Mouse (Mus musculus): ENCODE data around the gene Gm12184. TPM values are rescaled to one million over a fixed set of nuclear protein-coding genes. Genes with fewer than 3 reads are reported as not detected.

Gm12184 gene
- polyA plus RNA-seq, 1 experiment from 2014 or later: 3.4 TPM

DNA sequence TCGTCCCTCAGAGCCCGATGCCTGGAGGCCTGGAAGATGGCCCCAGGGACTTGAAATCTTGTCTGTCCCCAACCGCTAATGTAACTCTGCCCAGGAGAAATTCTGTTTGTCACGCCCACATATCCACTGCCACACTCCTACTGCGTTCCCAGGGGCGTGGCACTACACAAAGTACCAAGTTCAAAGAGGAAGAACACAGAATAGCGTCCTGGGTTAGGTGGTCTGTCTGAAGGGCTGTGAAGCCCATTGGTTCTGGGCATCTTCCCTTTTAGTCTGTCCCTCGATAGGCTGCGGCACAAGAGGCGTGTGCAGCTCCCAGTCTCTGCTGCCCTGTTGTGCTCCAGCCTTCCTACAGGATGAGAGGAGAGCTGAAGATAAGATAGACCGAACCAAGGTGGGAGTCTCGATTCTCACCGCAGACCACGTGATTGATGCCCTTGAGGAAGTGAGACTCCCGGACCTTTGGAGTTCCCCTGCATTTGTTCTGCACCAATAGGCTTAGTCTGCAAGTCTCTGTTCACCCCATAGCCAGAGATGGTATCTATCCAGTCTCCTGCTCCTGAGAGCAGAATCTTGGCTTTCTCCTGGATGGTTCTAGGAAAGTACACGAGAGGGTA is 11.8 kb upstream of the Gm12184 start:
- CTCF ChIA-PET: interaction anchor here (1.2 to 3.2 kb wide), 4 partner anchors 16 to 49 kb away, joined by 3 to 14 read pairs (median 6); partner anchors contain the start of gene Trim41
- ATAC-seq (peak; percentile 60), DNase-seq (ENCODE audit: low read depth, low spot score) (no peak)
- POLR2A ChIA-PET: interaction anchor here (1.0 to 1.3 kb wide), 2 partner anchors 10 to 20 kb away, joined by 3 to 5 read pairs; no protein-coding TSS in a partner anchor
- no peak for TF ChIP-seq CTCF (IDR thresholded peaks at IDR 0.05)
- in situ Hi-C loops (cut with MboI; ENCODE audit: low pct_unique_long_range_greater_than_20kb): loop anchor here (25.0 kb wide), 1 partner anchor 1549 kb away; the partner anchor contains the start of gene Hnrnph1
- no peaks in the 10 kb centered on the region for H3K27me3 ChIP-seq

DNA sequence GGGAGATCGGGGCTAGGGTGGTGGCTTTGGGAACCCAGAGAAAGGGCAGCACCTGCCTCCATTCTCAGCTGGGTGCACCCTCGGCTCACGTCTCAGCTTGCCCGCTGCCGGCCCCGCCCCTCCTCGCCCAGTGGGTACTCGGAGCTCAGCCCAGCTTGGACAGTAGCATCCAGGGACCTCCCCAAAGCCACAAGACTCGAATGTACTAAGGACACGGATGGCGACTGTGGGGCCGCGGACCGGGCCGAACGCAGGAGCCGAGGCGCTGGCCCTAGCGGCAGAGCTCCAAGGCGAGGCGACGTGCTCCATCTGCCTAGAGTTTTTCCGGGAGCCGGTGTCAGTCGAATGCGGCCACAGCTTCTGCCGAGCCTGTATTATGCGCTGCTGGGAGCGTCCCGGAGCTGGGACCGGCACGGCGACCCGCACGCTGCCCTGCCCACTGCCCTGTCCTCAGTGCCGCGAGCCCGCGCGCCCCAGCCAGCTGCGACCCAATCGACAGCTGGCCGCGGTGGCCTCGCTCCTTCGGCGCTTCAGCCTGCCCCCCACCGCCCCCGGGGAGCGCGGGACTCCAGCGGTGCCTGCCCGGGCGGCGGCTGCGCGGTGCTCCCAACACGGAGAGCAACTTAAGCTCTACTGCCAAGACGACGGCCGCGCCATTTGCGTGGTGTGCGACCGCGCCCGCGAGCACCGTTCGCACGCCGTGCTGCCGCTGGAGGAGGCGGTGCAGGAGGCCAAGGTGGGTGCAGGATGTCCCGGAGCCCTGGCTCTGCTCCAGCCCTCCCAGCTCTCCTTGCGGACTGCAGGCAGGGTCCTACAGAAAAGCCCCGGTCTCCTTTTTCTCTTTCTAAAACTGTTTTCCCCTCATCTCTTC is 11.1 kb upstream of the Gm12184 start:
- TF ChIP-seq CTCF (IDR thresholded peaks at IDR 0.05): no peak
- ChIA-PET CTCF (interaction anchor here (1.2 to 3.2 kb wide), 5 partner anchors 14 to 48 kb away, joined by 3 to 14 read pairs (median 5); partner anchors contain the start of gene Trim41), POLR2A (interaction anchor here (1.0 to 1.4 kb wide), 3 partner anchors 10 to 20 kb away, joined by 3 to 5 read pairs (median 5); no protein-coding TSS in a partner anchor)
- no peaks in the 10 kb centered on the region for H3K27me3 ChIP-seq
- in situ Hi-C loops (cut with MboI; ENCODE audit: low pct_unique_long_range_greater_than_20kb): loop anchor here (25.0 kb wide), 1 partner anchor 1550 kb away; the partner anchor contains the start of gene Hnrnph1
- ATAC-seq (peak; percentile 67), DNase-seq (ENCODE audit: low read depth, low spot score) (no peak)

DNA sequence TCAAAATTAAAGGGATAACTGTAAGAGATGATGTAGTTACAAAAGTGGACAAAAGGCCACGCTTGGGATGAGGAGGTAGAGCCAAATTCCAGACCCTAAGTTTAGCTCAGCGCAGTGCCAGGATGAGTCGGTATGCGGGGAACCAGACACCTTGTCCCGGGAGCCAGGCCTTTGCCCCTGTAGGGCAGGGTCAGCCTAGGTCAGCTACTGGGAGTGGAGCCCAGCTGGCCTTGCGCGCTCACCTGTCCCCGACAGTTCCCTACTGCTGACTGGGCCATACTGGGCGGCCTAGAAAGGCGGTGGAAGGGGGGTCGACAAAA is 10.5 kb upstream of the Gm12184 start:
- ChIA-PET POLR2A (interaction anchor here (1.0 to 1.4 kb wide), 3 partner anchors 11 to 19 kb away, joined by 3 to 5 read pairs (median 5); no protein-coding TSS in a partner anchor), CTCF (interaction anchor here (1.3 to 3.2 kb wide), 3 partner anchors 15 to 22 kb away, joined by 5 to 14 read pairs (median 6); no protein-coding TSS in a partner anchor)
- TF ChIP-seq CTCF (IDR thresholded peaks at IDR 0.05): no peak
- DNase-seq (ENCODE audit: low read depth, low spot score) (no peak), ATAC-seq (no peak)
- in situ Hi-C loops (cut with MboI; ENCODE audit: low pct_unique_long_range_greater_than_20kb): loop anchor here (25.0 kb wide), 1 partner anchor 1550 kb away; the partner anchor contains the start of gene Hnrnph1
- no peaks in the 10 kb centered on the region for H3K27me3 ChIP-seq

DNA sequence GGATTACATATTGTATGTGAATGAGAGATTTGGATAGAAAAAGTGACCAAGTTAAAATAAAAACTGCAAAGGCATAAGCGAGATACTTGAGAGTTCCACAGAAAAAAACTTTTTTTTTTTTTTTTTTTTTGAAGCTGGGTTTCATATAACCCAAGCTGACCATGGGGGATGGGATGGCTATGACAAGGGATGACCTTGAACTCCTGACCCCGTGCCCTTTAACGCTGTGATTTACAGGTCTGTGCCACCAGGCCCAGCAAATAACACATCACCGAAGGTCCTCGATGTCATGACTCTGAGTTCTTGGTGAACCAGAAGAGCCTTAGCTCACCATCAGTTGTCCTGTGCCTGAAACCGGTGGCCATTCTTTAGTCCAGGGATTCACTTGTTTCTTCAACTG is 9.5 kb upstream of the Gm12184 start:
- no peak for ATAC-seq
- ChIA-PET POLR2A (no interaction called here), CTCF (interaction anchor here (3.2 kb wide), 1 partner anchor 19 kb away, joined by 14 read pairs; no protein-coding TSS in a partner anchor)
- no peaks in the 10 kb centered on the region for H3K27me3 ChIP-seq
- no peak for TF ChIP-seq CTCF (IDR thresholded peaks at IDR 0.05)
- in situ Hi-C loops (cut with MboI; ENCODE audit: low pct_unique_long_range_greater_than_20kb): loop anchor here (25.0 kb wide), 1 partner anchor 1551 kb away; the partner anchor contains the start of gene Hnrnph1
- DNase-seq (ENCODE audit: low read depth, low spot score): no peak

DNA sequence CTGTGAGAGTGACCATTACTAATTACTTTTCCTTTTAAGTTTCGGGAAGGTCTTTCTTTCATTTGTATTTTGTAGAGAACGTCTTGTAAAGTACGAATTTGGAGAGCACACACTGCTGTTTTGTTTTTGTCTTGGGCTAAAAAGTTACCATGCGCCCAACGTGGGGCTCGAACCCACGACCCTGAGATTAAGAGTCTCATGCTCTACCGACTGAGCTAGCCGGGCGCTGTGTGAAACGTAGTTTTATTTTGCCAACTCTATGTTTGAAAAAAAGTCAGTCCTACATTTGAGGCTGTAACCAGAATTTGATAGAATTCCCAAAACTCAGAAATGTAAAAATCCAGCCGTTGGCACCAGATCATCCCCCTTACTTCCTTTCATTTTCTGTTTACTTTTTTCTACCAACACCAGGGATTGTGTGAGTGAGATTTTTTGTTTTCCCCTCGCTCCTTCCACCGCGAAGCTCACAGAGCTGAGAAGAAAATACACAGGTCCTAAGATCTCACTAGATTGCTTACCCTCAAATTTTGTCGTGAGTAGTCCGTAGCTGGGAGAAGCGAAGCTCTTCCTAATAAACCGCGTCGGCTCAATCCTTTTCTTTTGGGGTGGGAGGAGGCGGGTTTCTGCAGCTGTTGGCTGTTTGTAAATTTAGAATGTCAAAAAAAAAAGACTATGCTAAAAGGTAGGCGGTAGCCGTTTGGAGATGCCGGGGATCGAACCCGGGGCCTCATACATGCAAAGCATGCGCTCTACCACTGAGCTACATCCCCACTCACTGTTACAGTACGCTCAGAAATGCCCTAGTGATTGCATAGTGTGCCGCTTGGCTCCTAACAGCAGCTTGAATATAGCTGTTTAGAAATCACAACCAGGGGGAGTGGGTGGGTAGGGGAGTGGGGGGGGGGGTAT is 7.5 kb upstream of the Gm12184 start:
- in situ Hi-C loops (cut with MboI; ENCODE audit: low pct_unique_long_range_greater_than_20kb): loop anchor here (25.0 kb wide), 1 partner anchor 1553 kb away; the partner anchor contains the start of gene Hnrnph1
- CTCF ChIA-PET: interaction anchor here (1.1 kb wide), 1 partner anchor 33 kb away, joined by 3 read pairs; no protein-coding TSS in a partner anchor
- ATAC-seq (peak; percentile 48), DNase-seq (ENCODE audit: low read depth, low spot score) (no peak)
- no peak for TF ChIP-seq CTCF (IDR thresholded peaks at IDR 0.05)
- no peaks in the 10 kb centered on the region for H3K27me3 ChIP-seq
- POLR2A ChIA-PET: no interaction called here

DNA sequence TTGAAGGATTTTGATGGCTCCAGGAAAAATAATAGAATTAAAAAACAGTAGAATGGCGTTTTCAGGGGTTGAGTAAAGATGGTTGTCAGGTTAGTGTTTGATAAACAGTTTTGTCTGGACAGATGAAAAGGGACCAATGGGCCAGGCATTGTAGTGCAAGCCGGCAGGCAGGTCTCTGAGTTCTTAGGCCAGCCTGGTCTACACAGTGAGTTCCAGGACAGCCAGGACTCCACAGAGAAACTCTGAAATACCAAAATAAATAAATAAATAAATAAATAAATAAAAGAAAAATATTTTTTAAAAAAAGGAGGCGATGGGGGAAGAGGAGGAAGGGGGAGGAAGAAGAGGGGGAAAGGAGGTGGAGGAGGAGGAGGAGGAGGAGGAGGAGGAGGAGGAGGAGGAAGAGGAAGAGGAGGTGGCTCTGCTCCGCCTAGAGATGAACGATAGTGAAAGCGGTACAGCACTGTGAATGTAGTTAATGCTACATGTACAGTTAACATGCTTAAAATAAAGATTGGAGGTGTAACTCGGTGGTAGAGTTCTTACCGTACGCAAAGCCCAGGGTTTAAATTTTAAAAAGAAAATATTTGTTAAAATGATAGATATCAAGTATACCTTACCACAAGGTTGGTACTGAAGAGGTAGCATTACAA is 6.7 kb upstream of the Gm12184 start:
- H3K27me3 ChIP-seq: no peaks in the 10 kb centered on the region
- no peak for ATAC-seq
- no peak for DNase-seq (ENCODE audit: low read depth, low spot score)
- no peak for TF ChIP-seq CTCF (IDR thresholded peaks at IDR 0.05)
- ChIA-PET POLR2A (no interaction called here), CTCF (interaction anchor here (1.1 kb wide), 1 partner anchor 32 kb away, joined by 3 read pairs; no protein-coding TSS in a partner anchor)
- in situ Hi-C loops (cut with MboI; ENCODE audit: low pct_unique_long_range_greater_than_20kb): loop anchor here (25.0 kb wide), 1 partner anchor 1554 kb away; the partner anchor contains the start of gene Hnrnph1

DNA sequence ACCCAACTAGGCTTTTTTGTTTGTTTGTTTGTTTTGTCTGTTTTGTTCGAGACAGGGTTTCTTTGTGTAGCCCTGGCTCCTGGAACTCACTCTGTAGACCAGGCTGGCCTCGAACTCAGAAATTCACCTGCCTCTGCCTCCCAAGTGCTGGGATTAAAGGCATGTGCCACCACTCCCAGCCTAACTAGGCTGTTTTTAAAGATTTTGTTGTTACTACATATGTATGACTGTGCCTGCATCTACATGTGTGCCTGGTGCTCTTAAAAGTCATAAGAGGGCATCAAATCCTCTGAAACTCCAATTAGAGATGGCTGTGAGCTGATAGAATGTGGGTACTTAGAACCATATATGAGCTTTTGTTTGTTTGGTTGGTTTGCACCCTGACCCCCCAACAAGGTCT is 4.8 kb upstream of the Gm12184 start:
- no peaks in the 10 kb centered on the region for H3K27me3 ChIP-seq
- TF ChIP-seq CTCF (IDR thresholded peaks at IDR 0.05): no peak
- ChIA-PET CTCF (interaction anchor here (1.0 kb wide), 1 partner anchor 11 kb away, joined by 4 read pairs; no protein-coding TSS in a partner anchor), POLR2A (no interaction called here)
- DNase-seq (ENCODE audit: low read depth, low spot score): no peak
- in situ Hi-C loops (cut with MboI; ENCODE audit: low pct_unique_long_range_greater_than_20kb): loop anchor here (25.0 kb wide), 1 partner anchor 1556 kb away; the partner anchor contains the start of gene Hnrnph1
- no peak for ATAC-seq

DNA sequence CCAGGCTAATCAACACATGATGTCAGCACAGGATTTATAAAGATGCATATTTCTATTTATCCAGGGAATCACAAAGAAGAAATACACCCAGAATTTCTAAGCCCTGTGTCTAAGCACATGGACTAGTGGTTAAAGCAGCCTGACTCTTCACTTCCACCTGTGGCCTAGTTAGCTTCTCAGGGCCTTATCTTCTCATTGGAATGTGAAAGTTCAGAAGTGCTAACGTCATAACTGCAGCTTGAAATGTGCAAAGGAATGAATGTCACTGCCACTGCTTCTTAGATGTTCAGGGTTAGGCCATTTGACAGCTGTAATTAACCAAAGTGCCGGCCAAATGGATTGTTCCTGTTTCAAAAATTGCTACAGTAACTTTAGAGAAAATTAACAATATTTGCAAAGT is 3.8 kb upstream of the Gm12184 start:
- no peak for TF ChIP-seq CTCF (IDR thresholded peaks at IDR 0.05)
- in situ Hi-C loops (cut with MboI; ENCODE audit: low pct_unique_long_range_greater_than_20kb): loop anchor here (25.0 kb wide), 1 partner anchor 1557 kb away; the partner anchor contains the start of gene Hnrnph1
- no peaks in the 10 kb centered on the region for H3K27me3 ChIP-seq
- no peak for ATAC-seq
- ChIA-PET CTCF (no interaction called here), POLR2A (no interaction called here)
- no peak for DNase-seq (ENCODE audit: low read depth, low spot score)

DNA sequence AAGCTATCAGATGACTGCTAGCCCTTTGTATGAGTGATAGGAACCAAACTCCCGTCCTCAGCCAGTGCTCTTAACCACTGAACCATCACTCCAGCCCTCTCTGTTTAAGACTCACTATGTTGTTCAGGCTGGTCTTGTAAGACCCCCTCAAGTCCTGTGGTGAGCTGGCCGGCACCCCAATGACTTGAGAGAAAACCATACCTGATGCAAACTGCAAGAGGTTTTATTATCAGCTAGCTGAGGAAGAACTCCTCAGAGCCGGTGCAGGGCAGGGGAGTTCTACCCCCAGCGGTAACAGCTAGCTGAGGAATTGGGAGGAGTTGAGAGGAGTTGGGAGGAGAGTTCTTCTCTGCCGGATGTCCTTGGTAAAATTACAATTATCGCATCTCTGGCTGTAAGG is 1.5 kb upstream of the Gm12184 start:
- POLR2A ChIA-PET: no interaction called here
- CTCF ChIA-PET: no interaction called here
- no peaks in the 10 kb centered on the region for H3K27me3 ChIP-seq
- DNase-seq (ENCODE audit: low read depth, low spot score) (no peak), ATAC-seq (no peak)
- no peak for TF ChIP-seq CTCF (IDR thresholded peaks at IDR 0.05)
- in situ Hi-C loops (cut with MboI; ENCODE audit: low pct_unique_long_range_greater_than_20kb): loop anchor here (25.0 kb wide), 1 partner anchor 1559 kb away; the partner anchor contains the start of gene Hnrnph1
